Mouse (Mus musculus) liver, adult (tissue): Measurements from ENCODE around the gene Ninj1.
A peak's percentile ranks its signal among the peaks of the same experiment; 100 is the strongest.

ENCODE experiments used
- GATA4 ChIP-seq: IDR thresholded peaks from 2 replicates; pipeline ENCODE4 v1.6.1; 2014; ENCODE audit warnings: mild to moderate bottlenecking, low read length; ENCODE audit not compliant: insufficient replicate concordance

Gene Ninj1

DNA sequence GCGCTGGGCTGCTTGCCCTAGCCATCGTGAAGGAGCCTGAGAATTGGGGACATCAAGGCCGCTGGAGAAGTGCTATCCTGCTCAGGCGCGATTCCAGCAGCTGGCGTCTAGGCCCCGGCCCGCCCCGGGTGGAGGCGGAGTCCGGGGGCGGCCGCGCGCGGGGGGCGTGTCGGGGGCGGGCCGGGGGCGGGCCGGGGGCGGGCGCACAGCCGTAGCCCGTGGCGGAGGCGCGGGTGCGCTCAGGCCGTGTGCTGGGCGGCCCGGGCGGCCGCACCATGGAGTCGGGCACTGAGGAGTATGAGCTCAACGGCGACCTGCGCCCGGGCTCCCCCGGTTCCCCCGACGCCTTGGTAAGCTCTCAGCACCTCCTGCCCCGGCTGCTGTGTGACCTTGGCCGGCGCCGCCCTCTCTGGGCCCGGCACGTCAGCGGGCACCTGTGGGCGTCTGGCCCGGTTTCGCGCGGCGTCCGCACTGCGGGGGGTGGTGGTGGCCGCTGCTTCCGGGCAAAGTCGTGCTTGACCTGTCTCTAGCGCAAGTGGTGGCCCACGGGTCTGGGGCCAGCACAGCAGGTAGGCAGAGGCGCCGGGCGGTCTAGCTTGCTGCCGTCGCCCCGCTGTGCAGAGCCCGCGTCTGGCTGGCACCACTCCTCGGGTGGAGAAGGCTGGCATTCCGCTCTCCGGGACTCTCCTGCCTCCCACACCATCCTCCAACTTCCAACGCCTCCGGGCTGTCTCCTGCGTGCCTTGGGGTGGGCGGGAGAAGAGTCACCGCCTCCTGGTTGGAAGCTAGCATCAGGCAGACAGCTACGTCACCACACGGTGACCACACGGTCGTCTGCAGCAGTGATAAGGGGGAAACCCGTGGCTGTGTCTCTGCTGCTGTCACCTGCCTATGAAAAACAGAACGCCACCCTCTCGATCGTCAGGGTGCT is at the start of gene Ninj1:
TSS of gene Ninj1 (plus strand) at position 198 of the 931 bp plus-strand sequence.
- peak; percentile 87; the same call in 1 of the 2 replicates for TF ChIP-seq GATA4

DNA sequence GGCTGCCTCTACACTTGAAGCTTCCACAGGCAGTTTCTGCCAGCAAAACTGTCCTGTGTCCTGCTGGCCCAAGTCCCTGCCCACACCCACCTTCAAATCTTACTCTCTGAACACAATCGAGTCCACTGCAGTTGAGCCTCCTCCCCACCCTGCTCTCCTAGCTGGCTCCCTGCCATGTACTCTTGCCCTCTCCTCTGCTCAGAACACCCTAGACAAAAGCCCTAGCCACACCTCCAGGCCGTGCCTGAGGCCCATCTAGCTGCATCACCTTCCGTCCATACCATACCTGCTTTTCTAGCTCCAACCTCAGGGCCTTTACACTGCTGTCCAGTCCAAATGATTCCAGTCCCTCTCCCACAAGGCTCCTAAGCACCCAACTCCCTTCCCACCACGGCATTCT is 46.7 kb upstream of the Ninj1 start:
- TF ChIP-seq GATA4 = no peak

DNA sequence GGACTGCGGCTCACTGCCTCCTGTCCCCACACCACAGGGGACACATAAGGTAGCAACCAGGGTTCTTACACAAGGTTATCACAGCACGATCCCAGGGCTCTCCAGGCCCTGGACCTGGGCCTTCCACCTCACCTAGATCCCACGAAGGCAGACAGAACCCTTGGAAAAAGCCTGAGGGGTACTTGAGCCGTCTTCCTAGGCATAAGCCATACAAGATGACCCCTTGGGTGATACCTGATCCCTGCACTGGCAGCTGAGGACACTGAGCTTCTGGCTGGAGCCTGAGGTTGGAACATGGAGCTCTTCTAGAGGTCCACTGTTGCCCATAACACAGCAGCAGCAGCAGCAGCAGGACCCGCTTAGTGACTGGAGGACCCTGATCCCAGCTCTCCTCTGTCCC is 44.9 kb upstream of the Ninj1 start:
- no peak for TF ChIP-seq GATA4

DNA sequence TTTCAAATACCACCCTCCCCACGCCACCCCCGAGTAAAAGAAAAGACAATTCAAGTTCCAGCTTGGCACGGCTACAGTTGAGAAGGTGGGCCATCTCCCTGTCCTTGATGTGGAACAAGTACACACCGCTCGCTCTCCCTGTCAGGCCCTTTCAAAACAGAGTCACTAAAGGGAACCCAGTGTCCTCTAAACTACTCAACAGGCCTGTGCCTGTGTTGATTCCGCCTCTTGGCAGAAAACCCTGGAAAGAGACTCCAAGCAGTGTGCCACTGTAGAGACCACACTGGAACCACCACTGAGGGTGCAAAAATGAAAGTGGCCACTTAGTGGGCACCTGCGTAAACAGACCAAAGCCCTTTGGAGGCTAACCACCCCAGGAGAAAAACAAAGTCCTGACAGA is 44.0 kb upstream of the Ninj1 start:
- no peak for TF ChIP-seq GATA4

DNA sequence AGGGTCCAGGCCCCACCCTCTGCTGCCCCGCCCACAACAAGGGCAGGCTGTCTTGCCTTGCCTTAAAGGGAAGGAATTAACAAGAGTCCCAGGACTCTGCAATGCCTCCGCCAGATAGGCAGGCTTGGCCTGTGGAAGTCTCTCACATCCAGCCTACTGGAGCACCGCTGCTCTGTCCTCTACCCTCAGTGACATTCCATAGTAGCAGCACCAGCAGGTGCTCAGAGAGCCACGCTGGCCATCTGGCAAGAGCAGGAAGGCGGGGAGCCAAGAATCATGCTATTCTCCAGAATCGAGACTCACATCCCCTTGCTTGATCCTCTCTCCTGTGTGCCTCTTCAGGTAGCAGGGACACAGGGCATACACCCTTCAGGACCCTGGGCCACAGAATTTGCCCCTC is 42.8 kb upstream of the Ninj1 start:
- TF ChIP-seq GATA4 = no peak

DNA sequence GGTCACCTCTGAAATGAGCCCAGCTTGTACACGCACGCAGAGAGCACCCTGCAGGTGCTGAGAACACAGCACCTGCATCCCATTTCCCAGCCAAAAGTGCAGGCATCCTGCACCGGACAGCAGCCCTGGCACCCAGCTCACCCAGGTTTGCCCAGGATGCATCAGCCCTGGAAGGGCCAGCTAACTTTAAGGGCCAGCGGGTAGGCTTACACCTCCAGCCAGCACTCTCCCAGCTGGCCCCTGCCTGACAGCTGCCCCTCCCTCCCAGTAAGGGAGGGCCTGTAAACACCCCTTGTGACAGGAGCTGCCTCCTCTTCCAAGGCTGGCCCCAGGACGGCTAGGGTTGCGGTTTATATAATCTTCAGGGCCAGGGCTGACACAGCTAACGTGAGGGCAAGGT is 41.9 kb upstream of the Ninj1 start:
- no peak for TF ChIP-seq GATA4

DNA sequence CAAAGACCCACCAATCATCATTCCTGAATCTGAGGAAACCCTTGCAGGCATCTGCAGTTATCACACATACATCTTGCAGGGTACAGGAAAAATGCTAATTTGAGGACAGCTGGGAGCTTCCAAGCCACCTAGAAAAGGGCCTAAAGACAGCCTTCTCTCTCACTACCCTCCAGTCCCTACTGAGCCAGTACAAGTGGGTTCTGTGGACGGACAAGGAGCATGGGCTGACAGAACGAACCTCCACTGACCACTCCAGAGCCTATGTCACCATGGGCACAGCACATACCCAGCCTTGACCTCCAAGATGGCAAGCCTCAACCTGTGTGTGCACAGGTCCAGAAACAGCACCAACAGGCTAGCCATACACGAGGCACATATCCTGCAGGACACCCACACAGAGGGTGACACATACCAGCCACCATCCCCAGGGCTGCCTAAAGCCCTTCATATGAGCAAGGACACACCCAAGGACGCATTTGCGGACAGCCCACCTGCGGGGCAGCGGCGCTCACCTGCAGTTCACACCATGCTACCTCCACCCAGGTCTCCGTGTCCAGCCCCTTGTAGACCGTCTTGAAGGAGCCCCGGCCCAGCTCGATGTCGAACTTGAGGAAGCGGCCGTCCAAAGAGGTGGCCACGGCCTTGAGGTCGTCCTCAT is 41.1 kb upstream of the Ninj1 start:
- no peak for TF ChIP-seq GATA4

DNA sequence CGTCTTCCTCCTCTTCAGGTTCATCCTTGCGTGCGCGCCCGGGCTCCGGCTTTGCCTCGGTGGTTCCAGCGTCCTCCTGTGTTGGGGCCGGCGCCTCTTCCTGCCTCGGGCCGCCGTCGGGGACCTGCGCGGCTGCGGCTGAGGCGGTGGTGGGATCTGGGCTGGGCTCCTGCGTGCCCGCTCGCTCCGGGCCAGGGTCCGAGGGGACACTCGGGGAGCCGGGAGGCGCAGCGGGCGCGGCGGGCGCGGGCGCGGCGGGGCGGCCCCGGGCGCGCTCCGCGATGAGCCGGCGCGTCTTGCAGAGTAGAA is 40.6 kb upstream of the Ninj1 start:
- no peak for TF ChIP-seq GATA4

DNA sequence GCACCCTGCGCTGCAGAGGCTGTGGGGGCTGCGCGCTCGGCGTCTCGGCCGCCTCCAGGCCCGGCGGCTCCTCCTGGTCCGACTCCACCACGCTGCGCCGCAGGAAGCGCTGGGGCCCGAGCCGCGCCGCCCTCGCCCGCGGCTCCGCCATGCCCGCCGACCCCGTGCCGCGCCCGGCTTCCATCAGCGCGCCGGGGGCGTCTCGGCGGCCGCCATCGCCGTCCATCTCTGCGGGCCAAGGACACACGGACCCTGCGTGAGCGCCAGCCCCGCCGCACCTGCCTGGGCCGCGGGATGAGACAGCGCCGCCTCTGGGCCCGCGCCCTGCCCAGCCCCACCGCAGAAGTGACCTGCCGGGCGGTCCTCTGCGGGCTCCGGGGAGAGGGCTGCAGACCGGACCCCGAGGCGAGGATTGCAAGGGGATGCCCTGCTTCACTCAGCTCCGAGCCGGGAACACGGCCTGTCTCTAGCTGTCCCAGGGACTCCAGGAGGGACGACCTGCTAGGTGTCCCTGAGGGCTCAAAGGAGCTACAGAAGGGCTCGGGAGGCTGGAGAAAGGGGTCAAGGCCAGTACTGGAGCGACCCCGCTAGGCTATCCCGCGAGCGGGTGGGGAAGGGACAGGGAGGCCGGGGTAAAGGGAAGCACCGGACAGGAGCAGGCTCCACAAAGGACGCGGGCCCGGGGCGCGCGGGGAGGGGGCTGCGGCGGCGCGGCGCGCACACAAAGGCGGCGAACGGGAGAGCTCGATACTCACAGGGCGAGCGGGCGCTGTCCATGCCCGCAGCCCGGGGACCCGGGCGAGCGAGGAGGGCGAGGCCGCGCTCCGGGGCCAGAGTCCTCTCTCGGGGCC is 40.1 kb upstream of the Ninj1 start:
- TF ChIP-seq GATA4 = no peak

DNA sequence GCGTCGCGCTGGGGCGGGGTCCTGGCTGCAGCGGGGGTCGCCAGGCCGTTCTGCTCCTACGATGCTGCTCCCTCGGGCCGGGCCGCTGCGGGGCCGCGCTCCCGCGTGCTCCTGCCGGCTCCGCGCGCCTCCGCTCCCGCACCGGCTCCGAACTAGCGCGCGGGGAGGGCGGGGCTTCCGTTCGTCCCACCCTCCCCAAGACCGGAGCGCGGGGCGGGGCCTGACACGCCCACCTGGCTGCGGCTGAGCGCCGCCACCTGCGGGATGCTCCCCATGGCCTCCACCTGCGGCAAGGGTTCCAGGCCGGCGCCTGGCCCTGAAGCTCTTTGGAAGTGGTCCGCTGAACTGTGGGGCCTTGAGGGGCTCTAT is 39.4 kb upstream of the Ninj1 start, which contains the start of gene Wnk2:
TSS of gene Wnk2 (minus strand) at position 157 of the 369 bp plus-strand sequence.
- no peak for TF ChIP-seq GATA4

DNA sequence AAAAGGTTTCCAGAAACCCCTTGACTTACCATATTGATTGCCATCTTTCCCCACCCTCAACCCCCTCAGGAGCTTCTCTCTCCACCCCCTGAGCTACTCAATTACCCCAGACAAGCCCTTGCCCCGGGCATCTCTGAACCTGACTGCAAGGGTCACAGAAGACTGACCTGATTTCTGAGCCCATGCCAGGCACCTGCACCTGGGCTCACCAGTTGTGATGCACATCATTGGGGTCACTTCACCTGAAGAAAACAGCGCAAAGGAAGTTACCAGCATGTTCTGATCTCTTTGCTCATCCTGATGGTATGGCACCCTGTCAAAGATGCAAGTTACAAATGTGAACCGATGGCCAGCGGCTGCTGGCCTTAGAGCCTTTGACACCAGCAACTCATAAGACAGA is 38.6 kb upstream of the Ninj1 start:
- no peak for TF ChIP-seq GATA4

DNA sequence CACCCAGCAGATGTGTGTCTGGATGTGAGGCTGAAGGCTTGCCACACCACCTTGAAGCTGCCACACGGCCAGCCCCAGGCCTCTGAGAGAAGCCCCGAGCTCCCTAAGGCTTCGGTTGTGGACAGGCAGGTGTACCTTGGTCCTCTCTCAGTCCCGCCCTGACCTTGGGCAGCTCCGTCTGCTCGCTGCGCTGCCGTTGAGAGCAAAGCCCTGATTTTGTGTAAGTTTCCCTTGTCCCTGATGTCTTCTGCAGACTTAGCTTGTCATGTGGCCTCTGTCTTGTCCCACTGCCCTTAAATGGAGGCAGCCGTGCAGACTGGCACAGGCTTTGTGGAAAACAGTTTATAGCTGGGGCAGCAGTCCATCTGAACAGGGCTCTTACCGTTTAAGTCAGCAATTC is 33.3 kb upstream of the Ninj1 start:
- TF ChIP-seq GATA4 = no peak

DNA sequence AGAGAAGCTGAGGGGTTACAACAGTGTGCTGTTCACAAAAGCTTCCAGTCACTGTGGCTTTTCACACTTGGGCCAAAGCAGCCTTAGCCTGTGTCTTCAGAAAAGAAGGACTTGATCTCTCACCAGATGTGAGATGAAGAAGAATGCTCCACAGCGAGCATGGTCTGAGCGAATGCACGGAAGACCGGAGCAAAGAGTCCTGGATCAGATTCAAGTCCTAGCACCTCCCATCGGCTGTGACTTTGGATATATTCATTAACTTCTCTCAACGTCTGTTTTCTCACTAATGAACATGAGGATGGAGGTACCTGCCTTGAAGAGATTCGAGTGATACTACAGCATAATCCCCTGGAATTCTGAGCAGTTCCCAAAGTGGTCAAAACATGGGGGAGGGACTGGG is 32.7 kb upstream of the Ninj1 start:
- no peak for TF ChIP-seq GATA4

DNA sequence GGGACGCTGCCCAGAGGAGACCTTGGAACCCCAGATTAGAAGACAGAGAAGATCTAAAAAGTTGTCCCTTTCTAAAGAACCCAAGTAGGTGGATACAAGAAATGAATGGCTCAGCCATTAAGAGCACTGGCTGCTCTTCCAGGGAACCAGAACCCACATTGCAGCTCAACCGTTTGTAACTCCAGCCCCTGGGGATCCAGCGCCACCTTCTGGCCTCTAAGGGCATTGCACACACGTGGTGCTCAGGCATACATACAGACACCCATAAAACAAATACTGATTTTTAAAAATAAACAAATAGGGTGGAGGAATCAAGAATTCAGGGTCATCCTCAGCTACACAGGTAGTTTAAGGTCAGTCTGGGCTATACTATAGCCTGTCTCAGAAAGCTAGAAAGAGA is 30.6 kb upstream of the Ninj1 start:
- no peak for TF ChIP-seq GATA4

DNA sequence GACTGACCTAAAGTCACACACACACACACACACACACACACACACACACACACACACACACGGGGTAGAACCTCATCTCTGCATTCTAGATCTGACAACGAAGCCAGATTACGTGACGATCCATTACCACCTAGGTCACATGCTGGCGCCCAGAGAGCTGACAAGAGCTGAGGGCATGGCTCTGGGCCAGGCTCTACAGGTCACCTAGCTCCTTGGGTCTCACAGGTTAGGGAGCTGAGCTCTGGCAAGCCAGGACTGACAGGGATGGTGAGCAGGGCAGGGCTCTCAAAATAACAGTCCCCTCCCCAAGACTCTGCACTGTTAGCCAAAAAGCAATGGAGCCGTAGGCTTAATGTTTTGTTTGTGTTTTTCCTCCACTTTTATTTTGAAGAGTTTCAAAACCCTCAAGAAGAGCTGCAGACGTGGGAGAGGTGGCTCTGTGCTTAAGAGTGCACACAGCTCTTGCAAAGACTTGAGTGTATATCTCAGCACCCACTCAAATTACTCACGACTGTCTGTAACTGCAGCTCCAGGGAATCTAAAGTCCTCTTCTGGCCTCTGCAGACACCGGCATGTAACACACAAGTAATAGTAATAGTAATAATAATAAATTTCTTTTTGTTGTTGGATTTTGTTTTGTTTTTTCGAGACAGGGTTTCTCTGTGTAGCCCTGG is 29.1 kb upstream of the Ninj1 start:
- TF ChIP-seq GATA4 = no peak

DNA sequence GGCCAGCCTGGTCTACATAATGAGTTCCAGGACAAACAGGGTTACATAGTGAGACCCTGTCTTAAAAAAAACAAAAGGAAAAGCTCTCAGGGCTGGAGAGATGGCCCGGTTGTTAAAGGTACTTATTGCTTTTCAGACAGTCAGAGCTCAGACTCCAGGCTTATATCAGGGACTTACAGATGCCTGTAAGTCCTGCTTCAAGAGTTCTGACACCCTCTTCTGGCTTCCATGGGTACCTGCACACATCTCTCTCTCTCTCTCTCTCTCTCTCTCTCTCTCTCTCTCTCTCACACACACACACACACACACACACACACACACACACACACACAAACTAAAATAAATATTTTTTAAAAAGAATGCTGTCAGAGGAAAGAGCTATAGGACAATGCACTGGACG is 26.0 kb upstream of the Ninj1 start:
- TF ChIP-seq GATA4 = no peak

DNA sequence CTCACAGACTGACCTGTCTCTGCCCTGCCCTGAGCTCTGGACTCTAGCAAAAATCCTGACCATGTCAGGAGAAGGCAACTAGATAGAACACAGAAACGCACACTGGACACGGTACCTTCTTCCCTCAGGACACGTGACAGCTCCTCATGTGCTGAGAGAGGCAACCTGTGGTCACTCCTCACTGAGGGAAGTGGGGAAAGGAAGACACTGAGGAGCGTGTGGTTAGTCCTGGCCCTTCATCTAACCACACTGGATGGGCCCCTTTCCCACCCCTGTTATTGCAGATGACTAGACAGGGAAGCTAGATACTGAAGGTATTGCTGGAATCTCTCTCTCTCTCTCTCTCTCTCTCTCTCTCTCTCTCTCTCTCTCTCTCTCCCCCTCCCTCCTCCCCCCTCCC is 24.6 kb upstream of the Ninj1 start:
- TF ChIP-seq GATA4 = no peak
